Mouse (Mus musculus) neural tube, embryonic 14.5 days (tissue): ENCODE results near the gene Fgfr2. TPM values are rescaled to one million over a fixed set of nuclear protein-coding genes. Genes with fewer than 3 reads are reported as not detected.

Experiments
- ATAC-seq: fragments of 200-750 bp; cut with Nextera tagmentation; 2 replicates; pipeline ENCODE4 v1.8.0; 2017; ENCODE audit warnings: low read depth, mild to moderate bottlenecking, moderate TSS enrichment, moderate library complexity
- H3K27ac ChIP-seq: fragments of 300-500 bp; sonication (generic); 2 replicates; pipeline ENCODE4 v1.5.1; 2014; ENCODE audit warnings: low read depth, mild to moderate bottlenecking, control low read depth, low read length, moderate library complexity, mixed read lengths
- H3K27me3 ChIP-seq: fragments of 300-500 bp; sonication (generic); 2 replicates; pipeline ENCODE4 v1.6.1; 2014; ENCODE audit warnings: low read length; ENCODE audit not compliant: control insufficient read depth, insufficient read depth
- H3K36me3 ChIP-seq: fragments of 300-500 bp; sonication (generic); 2 replicates; pipeline ENCODE4 v1.6.1; 2014; ENCODE audit warnings: low read length, mixed read lengths; ENCODE audit not compliant: control insufficient read depth, insufficient read depth
- H3K4me1 ChIP-seq: fragments of 300-500 bp; sonication (generic); 2 replicates; pipeline ENCODE4 v1.6.1; 2014; ENCODE audit warnings: low read length; ENCODE audit not compliant: control insufficient read depth, insufficient read depth
- H3K4me2 ChIP-seq: fragments of 300-500 bp; sonication (generic); 2 replicates; pipeline ENCODE4 v1.6.1; 2014; ENCODE audit warnings: mild to moderate bottlenecking, low read depth, low read length, control low read depth
- H3K4me3 ChIP-seq: fragments of 300-500 bp; sonication (generic); 2 replicates; pipeline ENCODE4 v1.5.1; 2014; ENCODE audit warnings: low read depth, low read length, control low read depth, mixed read lengths
- H3K9ac ChIP-seq: fragments of 300-500 bp; sonication (generic); replicated peaks from 2 replicates; pipeline ENCODE4 v1.6.1; 2014; ENCODE audit warnings: low read depth, mild to moderate bottlenecking, control low read depth, low read length, mixed read lengths
- H3K9me3 ChIP-seq: fragments of 300-500 bp; sonication (generic); 2 replicates; pipeline ENCODE4 v1.6.1; 2016; ENCODE audit warnings: low read length; ENCODE audit not compliant: control insufficient read depth
- WGBS: fragments of 180-500 bp; shearing (Covaris S2); extraction: QIAGEN DNeasy Blood & Tissue Kit; methylation state at CpG from one replicate; pipeline ENCODE4 v1.1.7; 2014; 5-methylcytosine and 5-hydroxymethylcytosine counted together
- polyA plus RNA-seq: library from polyadenylated mRNA; unstranded; fragments of >200 nt; fragmentation: Nextera tagmentation; extraction: Ambion mirVana; gene quantifications from 2 replicates; pipeline ENCODE4 v1.2.1, GENCODE M21; 2014

Gene Fgfr2
- polyA plus RNA-seq, 1 experiment from 2014 or later, result 28.1 TPM

GRCm38 (mm10) chr7:132810368-132810767, 312.8 kb downstream of the Fgfr2 start:
- Histone ChIP-seq H3K27me3 (no peaks in the 10 kb centered on the region), H3K9me3 (no peaks in the 10 kb centered on the region), H3K4me3 (no peak overlapping the region), H3K36me3 (no peaks in the 10 kb centered on the region), H3K4me1 (peaks cover 25% of the 10 kb centered on the region), H3K9ac (no peak overlapping the region), H3K4me2 (peak overlapping the region; percentile 15; the same call in 1 of the 2 replicates), H3K27ac (0 out of 2 replicates have a peak overlapping the region, but pooled peaks have one; percentile 18)
- peak; percentile 17; the same call in 1 of the 2 replicates for ATAC-seq
- WGBS, result 11% methylated on average over 6 of the region's 6 CpGs

- H3K4me3 ChIP-seq, result no peak overlapping the region
- H3K27me3 ChIP-seq, result no peaks in the 10 kb centered on the region
- H3K27ac ChIP-seq, result no peak overlapping the region
- no peak for ATAC-seq
- H3K4me1 ChIP-seq, result peaks cover 25% of the 10 kb centered on the region
- H3K9me3 ChIP-seq, result no peaks in the 10 kb centered on the region
- H3K9ac ChIP-seq, result no peak overlapping the region
- no peak overlapping the region for H3K4me2 ChIP-seq
- WGBS, result 14% methylated on average over 6 of the region's 6 CpGs
- H3K36me3 ChIP-seq, result no peaks in the 10 kb centered on the region
Measured at GRCm38 (mm10) chr7:132809721-132810120, 313.4 kb downstream of the Fgfr2 start.

GRCm38 (mm10) chr7:132808841-132809682, 314.1 kb downstream of the Fgfr2 start:
- Histone ChIP-seq H3K4me1 (peaks cover 22% of the 10 kb centered on the region), H3K4me3 (no peak overlapping the region), H3K27ac (peak overlapping the region; percentile 49; the same call in 1 of the 2 replicates), H3K36me3 (no peaks in the 10 kb centered on the region), H3K27me3 (no peaks in the 10 kb centered on the region), H3K4me2 (peak overlapping the region; percentile 17; the same call in 1 of the 2 replicates), H3K9ac (no peak overlapping the region), H3K9me3 (no peaks in the 10 kb centered on the region)
- 3% methylated on average over 20 of the region's 20 CpGs for WGBS
- ATAC-seq, result peak; percentile 16; the same call in 1 of the 2 replicates

GRCm38 (mm10) chr7:132808051-132808796, 314.9 kb downstream of the Fgfr2 start:
- 38% methylated on average over 7 of the region's 7 CpGs for WGBS
- ATAC-seq, result no peak

GRCm38 (mm10) chr7:132806926-132807857, 316.0 kb downstream of the Fgfr2 start:
- Histone ChIP-seq H3K27me3 (no peaks in the 10 kb centered on the region), H3K4me3 (no peak overlapping the region), H3K4me2 (no peak overlapping the region), H3K4me1 (peaks cover 20% of the 10 kb centered on the region; the same call in 1 of the 2 replicates), H3K9me3 (no peaks in the 10 kb centered on the region), H3K9ac (no peak overlapping the region), H3K36me3 (no peaks in the 10 kb centered on the region), H3K27ac (no peak overlapping the region)
- no peak for ATAC-seq
- 68% methylated on average over 13 of the region's 13 CpGs for WGBS

More at GRCm38 (mm10) chr7:132808051-132808796, 314.9 kb downstream of the Fgfr2 start:
- no peak overlapping the region for H3K27ac ChIP-seq
- no peak overlapping the region for H3K4me2 ChIP-seq
- H3K36me3 ChIP-seq, result no peaks in the 10 kb centered on the region
- H3K9me3 ChIP-seq, result no peaks in the 10 kb centered on the region
- no peak overlapping the region for H3K9ac ChIP-seq
- no peaks in the 10 kb centered on the region for H3K27me3 ChIP-seq
- no peak overlapping the region for H3K4me3 ChIP-seq
- H3K4me1 ChIP-seq, result peaks cover 20% of the 10 kb centered on the region; the same call in 1 of the 2 replicates

GRCm38 (mm10) chr7:132806286-132806685, 316.9 kb downstream of the Fgfr2 start:
- Histone ChIP-seq H3K9ac (no peak overlapping the region), H3K4me3 (no peak overlapping the region), H3K4me2 (no peak overlapping the region), H3K4me1 (peaks cover 20% of the 10 kb centered on the region; the same call in 1 of the 2 replicates), H3K36me3 (no peaks in the 10 kb centered on the region), H3K27ac (no peak overlapping the region), H3K9me3 (no peaks in the 10 kb centered on the region), H3K27me3 (no peaks in the 10 kb centered on the region)
- no peak for ATAC-seq
- WGBS, result 60% methylated on average over 5 of the region's 5 CpGs

- H3K27ac ChIP-seq, result no peak overlapping the region
- WGBS, result 94% methylated on average over 5 of the region's 5 CpGs
- H3K27me3 ChIP-seq, result no peaks in the 10 kb centered on the region
- H3K36me3 ChIP-seq, result no peaks in the 10 kb centered on the region
- no peak for ATAC-seq
- no peak overlapping the region for H3K4me3 ChIP-seq
- H3K4me1 ChIP-seq, result peaks cover 12% of the 10 kb centered on the region; the same call in 1 of the 2 replicates
- no peak overlapping the region for H3K4me2 ChIP-seq
- no peaks in the 10 kb centered on the region for H3K9me3 ChIP-seq
- H3K9ac ChIP-seq, result no peak overlapping the region
Measured at GRCm38 (mm10) chr7:132804951-132805350, 318.2 kb downstream of the Fgfr2 start.

- Histone ChIP-seq H3K4me1 (peaks cover 11% of the 10 kb centered on the region; the same call in 1 of the 2 replicates), H3K4me2 (no peak overlapping the region), H3K9me3 (no peaks in the 10 kb centered on the region), H3K4me3 (no peak overlapping the region), H3K27me3 (no peaks in the 10 kb centered on the region), H3K36me3 (no peaks in the 10 kb centered on the region), H3K27ac (no peak overlapping the region), H3K9ac (no peak overlapping the region)
- no peak for ATAC-seq
- WGBS, result 85% methylated on average over 7 of the region's 7 CpGs
Measured at GRCm38 (mm10) chr7:132804461-132804860, 318.7 kb downstream of the Fgfr2 start.
